Mouse (Mus musculus): Measurements from ENCODE around the gene Mrpl33. TPM values are rescaled to one million over a fixed set of nuclear protein-coding genes. Genes with fewer than 3 reads are reported as not detected.
A peak's percentile ranks its signal among the peaks of the same experiment; 100 is the strongest.
"Not testable (repeated sequence)": the region's sequence is repeated elsewhere in the genome, so short reads cannot be mapped to it uniquely, and the experiment has no call there.

The Mrpl33 gene
- total RNA-seq, 2 experiments from 2014 or later, result 237 TPM

GRCm38 (mm10) chr5:31627562-31628526, 31.1 kb downstream of the Mrpl33 start:
- no peak for DNase-seq
- intact Hi-C loops (cut with DNase I; ENCODE audit: low total_unique reads), result no loop called here

DNA sequence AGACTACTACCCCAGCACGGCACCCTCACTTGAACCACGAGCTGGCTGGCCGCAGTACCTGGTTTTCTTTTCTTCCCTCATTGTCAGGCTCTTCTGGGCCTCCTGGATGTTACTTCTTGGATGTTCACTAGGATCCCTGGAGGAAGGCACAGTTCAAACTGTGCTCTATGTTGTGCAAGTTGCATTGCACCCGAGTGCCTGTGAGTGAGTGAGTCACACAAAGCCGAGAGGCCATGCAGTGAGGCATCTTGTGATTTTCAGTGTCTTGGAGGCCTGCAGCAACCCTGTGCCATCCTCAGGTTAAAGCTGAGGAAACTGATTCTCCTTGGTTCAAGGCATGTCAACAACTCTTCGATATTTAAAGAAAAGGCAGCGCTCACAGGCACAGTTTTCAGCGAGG, 31.8 kb downstream of the Mrpl33 start:
- intact Hi-C loops (cut with DNase I; ENCODE audit: low total_unique reads), result no loop called here
- DNase-seq, result no peak

GRCm38 (mm10) chr5:31630064-31630463, 33.3 kb downstream of the Mrpl33 start:
- peak; percentile 34 for DNase-seq
- intact Hi-C loops (cut with DNase I; ENCODE audit: low total_unique reads), result no loop called here

DNA sequence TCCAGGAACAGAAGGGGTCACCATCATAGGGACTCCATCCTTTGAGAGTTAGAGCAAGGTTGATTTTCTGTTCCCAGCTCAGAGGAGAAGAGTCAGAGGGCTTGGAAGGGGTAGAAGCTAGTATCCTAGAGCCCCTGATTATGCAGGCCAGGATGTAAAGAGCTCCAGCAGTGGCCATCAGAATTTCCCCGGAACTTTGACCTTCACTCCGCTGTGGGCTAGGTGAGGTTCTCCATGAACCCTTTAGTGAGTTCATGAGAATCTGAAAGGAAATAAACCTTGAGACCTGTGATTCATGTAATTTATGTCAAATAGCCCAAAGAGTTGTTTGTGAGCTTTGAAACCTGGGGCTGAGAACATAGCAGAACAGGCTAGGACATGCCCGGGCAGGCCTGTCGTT, 34.4 kb downstream of the Mrpl33 start:
- intact Hi-C loops (cut with DNase I; ENCODE audit: low total_unique reads); DNase-seq: not testable (repeated sequence)

DNA sequence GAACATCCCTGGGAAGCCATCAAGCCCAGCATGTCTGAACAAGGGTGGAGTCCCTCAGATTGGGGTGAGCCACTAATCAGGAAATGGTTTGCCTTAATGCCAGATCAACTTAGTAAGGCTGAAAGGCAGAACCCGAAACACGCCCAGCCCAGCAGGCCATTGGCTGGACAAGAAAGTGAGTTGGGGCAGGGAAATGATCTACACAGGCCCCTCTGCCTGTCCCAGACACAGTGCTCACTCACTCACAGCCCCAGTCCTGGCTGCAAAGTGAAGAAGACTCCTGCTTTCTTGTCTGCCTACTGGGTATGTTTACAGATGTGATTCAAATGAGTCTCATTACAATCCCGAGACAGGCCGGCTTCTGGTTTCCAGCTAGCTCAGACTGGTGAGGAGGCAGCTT, 37.4 kb downstream of the Mrpl33 start:
- intact Hi-C loops (cut with DNase I; ENCODE audit: low total_unique reads), result no loop called here
- DNase-seq, result no peak

DNA sequence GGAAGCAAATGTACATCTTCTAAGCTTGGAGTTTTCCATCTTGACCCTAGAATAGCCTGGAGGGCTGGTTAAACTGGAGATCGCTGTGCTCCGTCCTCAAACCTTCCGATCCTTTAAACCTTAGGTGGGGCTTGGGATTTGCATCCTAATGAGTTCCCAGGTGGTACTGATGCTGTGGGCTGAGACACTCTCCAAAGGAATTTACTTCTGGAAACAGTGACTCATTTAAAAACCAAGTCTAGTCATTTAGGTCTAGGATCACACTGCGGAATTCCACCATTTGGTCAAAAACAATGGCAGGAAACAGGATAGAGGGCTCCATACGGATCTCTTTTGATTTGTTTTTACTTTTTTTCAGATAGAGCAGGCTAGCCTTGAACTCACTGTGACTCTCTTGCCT, 37.9 kb downstream of the Mrpl33 start:
- no peak for DNase-seq
- intact Hi-C loops (cut with DNase I; ENCODE audit: low total_unique reads), result no loop called here

- intact Hi-C loops (cut with DNase I; ENCODE audit: low total_unique reads), result no loop called here
Measured at GRCm38 (mm10) chr5:31636636-31637253, 40.0 kb downstream of the Mrpl33 start.

DNA sequence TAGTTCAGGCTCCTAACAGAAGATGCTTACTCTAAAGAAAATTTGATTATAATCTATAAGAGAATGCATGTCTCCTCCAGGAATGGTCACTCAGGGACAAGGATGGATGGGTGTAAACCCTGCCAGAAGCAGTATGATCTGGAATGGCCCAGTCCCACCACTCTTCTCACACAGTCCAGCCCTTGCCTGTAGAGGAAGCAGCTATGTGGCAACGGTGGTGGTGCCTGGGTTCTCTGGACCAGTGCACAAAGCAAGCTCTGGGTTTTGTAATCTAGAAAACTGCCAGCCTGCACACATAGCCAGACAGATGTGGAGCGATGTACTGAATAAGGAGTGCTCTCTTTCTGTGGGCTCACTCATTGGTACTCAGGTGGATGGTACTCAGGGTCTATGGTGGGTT, 43.8 kb downstream of the Mrpl33 start:
- DNase-seq, result no peak
- intact Hi-C loops (cut with DNase I; ENCODE audit: low total_unique reads), result no loop called here

More at GRCm38 (mm10) chr5:31636636-31637253, 40.0 kb downstream of the Mrpl33 start:
- DNase-seq, result no peak

- intact Hi-C loops (cut with DNase I; ENCODE audit: low total_unique reads), result no loop called here
- no peak for DNase-seq
Measured at GRCm38 (mm10) chr5:31642300-31642699, 45.6 kb downstream of the Mrpl33 start.

DNA sequence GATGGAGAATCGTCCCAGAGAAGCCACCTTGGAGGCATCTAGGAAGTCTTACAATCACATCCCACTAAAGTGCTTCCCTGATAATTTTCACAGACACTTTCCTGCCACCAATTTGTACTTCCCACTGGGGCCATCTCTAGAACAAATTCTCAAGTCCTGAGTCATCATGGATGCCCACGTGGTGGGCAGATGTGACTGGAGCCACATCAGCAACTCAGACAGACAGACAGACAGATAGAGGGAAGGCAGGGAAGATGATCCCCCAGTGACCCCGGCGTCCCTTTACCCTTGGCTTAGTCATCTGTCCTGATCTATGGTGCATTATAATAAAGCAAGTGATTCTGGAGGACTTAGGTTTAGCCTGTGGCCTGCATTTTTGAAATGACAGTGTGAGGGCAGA, 47.5 kb downstream of the Mrpl33 start:
- intact Hi-C loops (cut with DNase I; ENCODE audit: low total_unique reads), result no loop called here
- no peak for DNase-seq

- DNase-seq, result no peak
- intact Hi-C loops (cut with DNase I; ENCODE audit: low total_unique reads), result no loop called here
Measured at GRCm38 (mm10) chr5:31644847-31645246, 48.1 kb downstream of the Mrpl33 start.

- DNase-seq, result no peak
- intact Hi-C loops (cut with DNase I; ENCODE audit: low total_unique reads), result no loop called here
Measured at GRCm38 (mm10) chr5:31645798-31646197, 49.1 kb downstream of the Mrpl33 start.

- intact Hi-C loops (cut with DNase I; ENCODE audit: low total_unique reads), result no loop called here
Measured at GRCm38 (mm10) chr5:31646574-31646973, 49.8 kb downstream of the Mrpl33 start.

GRCm38 (mm10) chr5:31647327-31647726, 50.6 kb downstream of the Mrpl33 start:
- no peak for DNase-seq
- intact Hi-C loops (cut with DNase I; ENCODE audit: low total_unique reads), result no loop called here

More at GRCm38 (mm10) chr5:31646574-31646973, 49.8 kb downstream of the Mrpl33 start:
- no peak for DNase-seq

DNA sequence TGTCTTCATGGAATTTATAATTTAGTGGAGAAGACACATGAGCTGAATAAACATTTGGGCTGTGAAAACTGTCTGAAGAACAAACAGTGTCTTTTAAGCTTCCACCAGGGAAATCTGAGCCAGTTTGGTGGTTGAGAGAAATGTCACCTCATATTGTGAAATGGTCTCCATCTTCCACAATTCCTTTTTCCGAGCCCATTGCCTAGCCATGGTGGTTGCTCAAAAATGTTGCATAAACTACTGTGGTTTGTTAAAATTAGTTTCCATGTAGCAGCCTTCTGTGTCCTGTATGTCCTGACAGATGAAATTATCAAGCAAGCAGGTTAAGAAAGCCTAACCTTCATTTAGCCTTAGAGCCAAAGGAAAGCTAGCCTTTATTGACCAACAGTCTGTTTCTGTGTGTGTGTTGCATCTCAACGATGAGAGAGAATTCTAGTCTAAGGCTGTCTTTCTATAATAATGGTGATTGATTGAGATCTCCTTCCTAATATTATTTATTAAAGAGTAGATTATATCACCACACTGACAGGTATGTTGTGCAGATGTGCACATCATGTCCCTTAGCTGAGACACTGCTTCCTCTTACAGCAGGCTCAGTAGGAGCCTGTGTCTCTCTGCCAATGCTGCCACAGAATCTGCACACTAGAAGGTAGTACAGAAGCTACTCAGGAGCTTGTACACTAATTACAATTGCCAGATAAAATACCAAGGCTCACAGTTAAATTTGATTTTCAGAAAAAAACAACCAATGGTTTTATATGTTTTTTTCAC, 54.0 kb downstream of the Mrpl33 start:
- DNase-seq, result no peak
- intact Hi-C loops (cut with DNase I; ENCODE audit: low total_unique reads), result no loop called here

GRCm38 (mm10) chr5:31655688-31656190, 59.0 kb downstream of the Mrpl33 start:
- intact Hi-C loops (cut with DNase I; ENCODE audit: low total_unique reads), result no loop called here
- DNase-seq, result no peak

DNA sequence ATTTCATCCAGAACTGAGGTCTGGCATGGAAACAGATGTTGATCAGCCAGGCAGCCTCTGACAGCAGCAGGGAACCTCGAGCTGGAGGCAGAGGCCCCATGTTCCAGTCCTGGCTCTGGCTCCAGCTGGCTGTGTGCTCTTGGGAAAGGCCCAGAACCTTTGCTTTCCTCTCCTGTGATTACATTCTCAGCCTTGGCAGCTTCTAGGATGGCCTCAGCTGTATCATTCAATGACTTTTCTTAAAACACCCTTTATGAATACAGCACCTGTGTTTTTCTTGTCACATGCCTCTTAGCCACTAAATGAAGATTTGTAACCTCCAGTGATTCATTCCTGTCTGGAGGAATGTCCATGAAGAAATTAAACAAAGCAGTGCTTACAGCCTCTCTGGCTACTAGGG, 69.4 kb downstream of the Mrpl33 start:
- peak; percentile 14 for DNase-seq
- intact Hi-C loops (cut with DNase I; ENCODE audit: low total_unique reads), result no loop called here

GRCm38 (mm10) chr5:31668325-31668968, 71.7 kb downstream of the Mrpl33 start:
- intact Hi-C loops (cut with DNase I; ENCODE audit: low total_unique reads), result no loop called here

GRCm38 (mm10) chr5:31669984-31670383, 73.2 kb downstream of the Mrpl33 start:
- intact Hi-C loops (cut with DNase I; ENCODE audit: low total_unique reads), result no loop called here
- no peak for DNase-seq

More at GRCm38 (mm10) chr5:31668325-31668968, 71.7 kb downstream of the Mrpl33 start:
- no peak for DNase-seq

All from gastrocnemius, postnatal 14 days (tissue).